Mouse (Mus musculus): ENCODE measurements around the gene Rexo2. TPM values are rescaled to one million over a fixed set of nuclear protein-coding genes. Genes with fewer than 3 reads are reported as not detected.
"Not testable (repeated sequence)": the region's sequence is repeated elsewhere in the genome, so short reads cannot be mapped to it uniquely, and the experiment has no call there.

Rexo2 gene
- polyA plus RNA-seq, 1 experiment = 163 TPM

GRCm38 (mm10) chr9:48476236-48477165 is 3.9 kb downstream of the Rexo2 start:
- Histone ChIP-seq H3K27me3 (ENCODE audit: control insufficient read depth, insufficient read depth, insufficient read length) (no peaks in the 10 kb centered on the region), H3K4me3 (no peak overlapping the region), H3K4me2 (ENCODE audit: low read depth) (no peak overlapping the region), H3K36me3 (ENCODE audit: control insufficient read depth, insufficient read depth) (peaks cover 10% of the 10 kb centered on the region), H3ac (ENCODE audit: control insufficient read depth, insufficient read length) (no peak overlapping the region), H3K79me2 (ENCODE audit: control insufficient read depth, insufficient read depth) (peaks cover 19% of the 10 kb centered on the region)
- TF ChIP-seq TCF3 (IDR thresholded peaks at IDR 0.05; ENCODE audit: insufficient read length, low read depth) (no peak), CEBPB (IDR thresholded peaks at IDR 0.05; ENCODE audit: insufficient read depth, poor library complexity, severe bottlenecking) (no peak), MAX (IDR thresholded peaks at IDR 0.05; ENCODE audit: low read depth) (no peak), MYOD1 (IDR thresholded peaks at IDR 0.05; ENCODE audit: control insufficient read depth in 1 of 3, insufficient read length in 2 of 3, low read depth in 2 of 3) (no peak), POLR2AphosphoS2 (IDR thresholded peaks at IDR 0.05; ENCODE audit: insufficient read length, low read depth) (no peak), POLR2A (IDR thresholded peaks at IDR 0.05; ENCODE audit: insufficient read length, low read depth) (no peak), E2F4 (IDR thresholded peaks at IDR 0.05; ENCODE audit: insufficient read depth) (no peak)

- no peak overlapping the region for H3K4me2 ChIP-seq (ENCODE audit: low read depth)
- peaks cover 10% of the 10 kb centered on the region for H3K36me3 ChIP-seq (ENCODE audit: control insufficient read depth, insufficient read depth)
- TF ChIP-seq E2F4 (IDR thresholded peaks at IDR 0.05; ENCODE audit: insufficient read depth) (no peak), POLR2AphosphoS2 (IDR thresholded peaks at IDR 0.05; ENCODE audit: insufficient read length, low read depth) (no peak), MYOG (IDR thresholded peaks at IDR 0.05; ENCODE audit: control insufficient read depth in 1 of 3, insufficient read depth in 1 of 3, insufficient read length in 2 of 3, low read depth in 2 of 3) (no peak), USF1 (IDR thresholded peaks at IDR 0.05; ENCODE audit: low read depth) (no peak), TCF3 (IDR thresholded peaks at IDR 0.05; ENCODE audit: insufficient read length, low read depth) (no peak), MAX (IDR thresholded peaks at IDR 0.05; ENCODE audit: low read depth) (no peak), SRF (IDR thresholded peaks at IDR 0.05; ENCODE audit: control insufficient read depth, insufficient read length, low read depth) (no peak), TCF12 (IDR thresholded peaks at IDR 0.05; ENCODE audit: insufficient read depth, poor library complexity, severe bottlenecking) (no peak)
- no peaks in the 10 kb centered on the region for H3K27me3 ChIP-seq (ENCODE audit: control insufficient read depth, insufficient read depth, insufficient read length)
- no peak overlapping the region for H3ac ChIP-seq (ENCODE audit: control insufficient read depth, insufficient read length)
- H3K79me2 ChIP-seq (ENCODE audit: control insufficient read depth, insufficient read depth) = peaks cover 12% of the 10 kb centered on the region
- no peak overlapping the region for H3K4me3 ChIP-seq
Observed at GRCm38 (mm10) chr9:48474367-48474766, 6.1 kb downstream of the Rexo2 start.

- Histone ChIP-seq H3K79me2 (ENCODE audit: control insufficient read depth, insufficient read depth) (no peaks in the 10 kb centered on the region), H3K4me3 (no peak overlapping the region), H3ac (ENCODE audit: control insufficient read depth, insufficient read length) (no peak overlapping the region), H3K4me2 (ENCODE audit: low read depth) (no peak overlapping the region), H3K36me3 (ENCODE audit: control insufficient read depth, insufficient read depth) (peaks cover 1% of the 10 kb centered on the region), H3K27me3 (ENCODE audit: control insufficient read depth, insufficient read depth, insufficient read length) (no peaks in the 10 kb centered on the region)
- TF ChIP-seq POLR2A (IDR thresholded peaks at IDR 0.05; ENCODE audit: insufficient read length, low read depth) = no peak
Observed at GRCm38 (mm10) chr9:48473131-48473530, 7.3 kb downstream of the Rexo2 start.

- no peaks in the 10 kb centered on the region for H3K27me3 ChIP-seq (ENCODE audit: control insufficient read depth, insufficient read depth, insufficient read length)
Observed at GRCm38 (mm10) chr9:48472441-48473025, 7.9 kb downstream of the Rexo2 start.

GRCm38 (mm10) chr9:48467471-48467870 is 13.0 kb downstream of the Rexo2 start:
- not testable (repeated sequence) for H3K27me3 ChIP-seq (ENCODE audit: control insufficient read depth, insufficient read depth, insufficient read length); H3K4me2 ChIP-seq (ENCODE audit: low read depth); H3K79me2 ChIP-seq (ENCODE audit: control insufficient read depth, insufficient read depth); H3ac ChIP-seq (ENCODE audit: control insufficient read depth, insufficient read length); H3K4me3 ChIP-seq; H3K36me3 ChIP-seq (ENCODE audit: control insufficient read depth, insufficient read depth)

More at GRCm38 (mm10) chr9:48472441-48473025, 7.9 kb downstream of the Rexo2 start:
- no peaks in the 10 kb centered on the region for H3K79me2 ChIP-seq (ENCODE audit: control insufficient read depth, insufficient read depth)
- TF ChIP-seq MAX (IDR thresholded peaks at IDR 0.05; ENCODE audit: low read depth) (no peak), CEBPB (IDR thresholded peaks at IDR 0.05; ENCODE audit: insufficient read depth, poor library complexity, severe bottlenecking) (no peak), USF1 (IDR thresholded peaks at IDR 0.05; ENCODE audit: low read depth) (no peak), MYOG (IDR thresholded peaks at IDR 0.05; ENCODE audit: control insufficient read depth in 1 of 3, insufficient read depth in 1 of 3, insufficient read length in 2 of 3, low read depth in 2 of 3) (no peak), MYOD1 (IDR thresholded peaks at IDR 0.05; ENCODE audit: control insufficient read depth in 1 of 3, insufficient read length in 2 of 3, low read depth in 2 of 3) (no peak), TCF3 (IDR thresholded peaks at IDR 0.05; ENCODE audit: insufficient read length, low read depth) (no peak)
- H3K4me3 ChIP-seq = no peak overlapping the region
- no peak overlapping the region for H3K4me2 ChIP-seq (ENCODE audit: low read depth)
- H3K36me3 ChIP-seq (ENCODE audit: control insufficient read depth, insufficient read depth) = no peaks in the 10 kb centered on the region
- no peak overlapping the region for H3ac ChIP-seq (ENCODE audit: control insufficient read depth, insufficient read length)

GRCm38 (mm10) chr9:48466804-48467203 is 13.6 kb downstream of the Rexo2 start:
- Histone ChIP-seq H3K27me3 (ENCODE audit: control insufficient read depth, insufficient read depth, insufficient read length) (no peaks in the 10 kb centered on the region), H3K4me3 (no peak overlapping the region), H3K79me2 (ENCODE audit: control insufficient read depth, insufficient read depth) (no peaks in the 10 kb centered on the region), H3K4me2 (ENCODE audit: low read depth) (no peak overlapping the region), H3ac (ENCODE audit: control insufficient read depth, insufficient read length) (no peak overlapping the region), H3K36me3 (ENCODE audit: control insufficient read depth, insufficient read depth) (no peaks in the 10 kb centered on the region)
- TF ChIP-seq CEBPB (IDR thresholded peaks at IDR 0.05; ENCODE audit: insufficient read depth, poor library complexity, severe bottlenecking) = peak; percentile 51; the same call in 1 of the 2 replicates
- no peak for TF ChIP-seq TCF3 (IDR thresholded peaks at IDR 0.05; ENCODE audit: insufficient read length, low read depth)
